In the genomic region with DNA sequence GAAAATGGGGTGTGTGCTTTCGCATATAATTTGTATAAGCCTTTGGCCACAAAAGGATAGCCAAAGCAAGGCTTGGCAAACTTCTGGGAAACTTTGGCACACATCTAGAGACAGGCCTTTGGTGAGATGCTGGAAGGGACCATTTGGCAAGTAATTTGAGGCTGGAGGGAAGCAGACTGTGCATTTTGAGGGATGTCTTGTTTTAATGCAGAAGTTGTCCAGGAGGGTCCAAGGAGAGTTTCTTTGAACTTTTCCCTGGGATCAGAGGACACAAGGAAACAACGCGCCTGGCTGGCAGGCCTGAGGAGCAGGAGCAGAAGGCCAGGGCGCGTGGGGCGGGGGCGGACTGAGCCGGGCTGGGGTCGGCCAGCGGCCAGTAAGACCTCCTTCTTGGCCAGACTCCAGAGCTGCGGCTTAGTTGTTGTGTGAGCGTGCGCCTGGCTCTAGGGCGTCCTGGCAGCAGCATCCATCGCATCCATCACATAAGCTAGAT, we compare ENCODE assay signal across 8 mouse cellular contexts. TPM values are rescaled to one million over a fixed set of nuclear protein-coding genes. Genes with fewer than 3 reads are reported as not detected.
DNase-seq lines count a peak whose midpoint lies in the region; ATAC-seq and TF ChIP-seq lines count a peak whose summit lies in the region.

No protein-coding gene starts in this region.

- ATAC-seq in kidney, embryonic 14.5 days (ENCODE audit: low FRiP score, low TSS enrichment): peak; percentile 47; the same call in 1 of the 2 replicates
- ATAC-seq in hindbrain, postnatal 0 days: peak; percentile 79
- ATAC-seq in midbrain, embryonic 11.5 days (ENCODE audit: low FRiP score): no peak
- no peak for ATAC-seq in granulocyte monocyte progenitor cell, adult 5-6 weeks (replicated peaks; ENCODE audit: poor library complexity, severe bottlenecking)

- H3K27me3 ChIP-seq in kidney, embryonic 14.5 days (ENCODE audit: control insufficient read depth, insufficient read depth, low read length): no peaks in the 10 kb centered on the region
- H3K27me3 ChIP-seq in kidney, adult 2 months (replicated peaks; ENCODE audit: control insufficient read depth, insufficient read depth, low read length): no peaks in the 10 kb centered on the region
- no peaks in the 10 kb centered on the region for H3K27me3 ChIP-seq in hindbrain, postnatal 0 days (ENCODE audit: insufficient read depth, low read length)
- H3K27me3 ChIP-seq in midbrain, embryonic 11.5 days (ENCODE audit: control insufficient read depth, insufficient read depth, low read length): peaks cover 4% of the 10 kb centered on the region; the same call in 1 of the 2 replicates

- no peak for DNase-seq in kidney, adult 2 months
- DNase-seq in embryo, embryonic 10.5 days (ENCODE audit: low spot score): peak; percentile 55
- peak; percentile 63 for DNase-seq in gastrocnemius, postnatal 25 days
- peak; percentile 89 for DNase-seq in hindbrain, postnatal 0 days (ENCODE audit: low spot score)
- DNase-seq in midbrain, embryonic 11.5 days (ENCODE audit: low spot score, missing footprints): peak; percentile 90
- DNase-seq in thymus, postnatal 36 days: no peak

- no peaks in the 10 kb centered on the region for H3K4me1 ChIP-seq in kidney, embryonic 14.5 days (ENCODE audit: control insufficient read depth, insufficient read depth, low read length)
- H3K4me1 ChIP-seq in kidney, adult 2 months (ENCODE audit: control insufficient read depth, insufficient read depth, low read length): no peaks in the 10 kb centered on the region
- H3K4me1 ChIP-seq in hindbrain, postnatal 0 days (ENCODE audit: insufficient read depth, low read length): peaks cover 11% of the 10 kb centered on the region; the same call in 1 of the 2 replicates
- peaks cover 6% of the 10 kb centered on the region; the same call in 1 of the 2 replicates for H3K4me1 ChIP-seq in midbrain, embryonic 11.5 days (ENCODE audit: control insufficient read depth, insufficient read depth, low read length)

- H3K9ac ChIP-seq in kidney, embryonic 14.5 days (ENCODE audit: low read depth, low read length): peak overlapping the region; percentile 35; the same call in 1 of the 2 replicates
- no peak overlapping the region for H3K9ac ChIP-seq in hindbrain, postnatal 0 days (replicated peaks; ENCODE audit: low read length)
- H3K9ac ChIP-seq in midbrain, embryonic 11.5 days (ENCODE audit: low read length): no peak overlapping the region

- H3K36me3 ChIP-seq in kidney, embryonic 14.5 days (ENCODE audit: control insufficient read depth, insufficient read depth, low read length): peaks cover 16% of the 10 kb centered on the region
- no peaks in the 10 kb centered on the region for H3K36me3 ChIP-seq in kidney, adult 2 months (ENCODE audit: control insufficient read depth, insufficient read depth, low read length)
- H3K36me3 ChIP-seq in hindbrain, postnatal 0 days (ENCODE audit: insufficient read depth, low read length): no peaks in the 10 kb centered on the region
- H3K36me3 ChIP-seq in midbrain, embryonic 11.5 days (ENCODE audit: control insufficient read depth, insufficient read depth, low read length): no peaks in the 10 kb centered on the region

- H3K4me3 ChIP-seq in kidney, embryonic 14.5 days (ENCODE audit: low read length): peak overlapping the region; percentile 52
- H3K4me3 ChIP-seq in kidney, adult 2 months (ENCODE audit: insufficient read depth, low read depth, low read length): no peak overlapping the region
- H3K4me3 ChIP-seq in hindbrain, postnatal 0 days (ENCODE audit: low read length): no peak overlapping the region
- H3K4me3 ChIP-seq in midbrain, embryonic 11.5 days (ENCODE audit: low read depth, low read length): no peak overlapping the region

- peak overlapping the region; percentile 75 for H3K4me2 ChIP-seq in kidney, embryonic 14.5 days (replicated peaks; ENCODE audit: low read depth, low read length)
- H3K4me2 ChIP-seq in hindbrain, postnatal 0 days (ENCODE audit: low read depth, low read length): peak overlapping the region; percentile 72; the same call in 1 of the 2 replicates
- peak overlapping the region; percentile 81; the same call in 1 of the 2 replicates for H3K4me2 ChIP-seq in midbrain, embryonic 11.5 days

- peak overlapping the region; percentile 86; the same call in 1 of the 2 replicates for H3K27ac ChIP-seq in kidney, embryonic 14.5 days (ENCODE audit: low read depth, low read length)
- no peak overlapping the region for H3K27ac ChIP-seq in kidney, adult 2 months (ENCODE audit: insufficient read depth, low read depth, low read length)
- H3K27ac ChIP-seq in hindbrain, postnatal 0 days: no peak overlapping the region
- no peak overlapping the region for H3K27ac ChIP-seq in midbrain, embryonic 11.5 days (ENCODE audit: low read depth, low read length)

- WGBS in kidney, embryonic 14.5 days: 22% methylated on average over 15 of the region's 15 CpGs
- 47% methylated on average over 15 of the region's 15 CpGs for WGBS in kidney, adult 2 months
- 25% methylated on average over 9 of the region's 15 CpGs for WGBS in hindbrain, postnatal 0 days
- WGBS in midbrain, embryonic 11.5 days: 43% methylated on average over 15 of the region's 15 CpGs

- TF ChIP-seq POLR2A in kidney, adult 2 months (IDR thresholded peaks at IDR 0.05; ENCODE audit: low read depth, low read length): no peak

- H3K9me3 ChIP-seq in kidney, embryonic 14.5 days (ENCODE audit: control insufficient read depth, low read length): no peaks in the 10 kb centered on the region
- no peaks in the 10 kb centered on the region for H3K9me3 ChIP-seq in hindbrain, postnatal 0 days (ENCODE audit: low read length)
- H3K9me3 ChIP-seq in midbrain, embryonic 11.5 days (ENCODE audit: control insufficient read depth, low read length): no peaks in the 10 kb centered on the region

- no peak for TF ChIP-seq CTCF in kidney, adult 2 months (conservative IDR thresholded peaks at IDR 0.05; ENCODE audit: insufficient read depth, insufficient read length, low read depth, low read length)
- TF ChIP-seq CTCF in hindbrain, postnatal 0 days (IDR thresholded peaks at IDR 0.05; ENCODE audit: low read depth): no peak

RNA-seq across cellular contexts. Expression of gene Mmp2, which starts 1.2 kb away (rescaled TPM):
- polyA plus RNA-seq in kidney, embryonic 14.5 days (2014; fragmentation: Nextera tagmentation; extraction: Ambion mirVana): 131 and 162 TPM in 2 replicates
- polyA plus RNA-seq in kidney, adult 2 months (2012; rRNA removed): 17.1 and 20.9 TPM in 2 replicates
- 10 to 100 TPM; 58.4 to 66.3 TPM for total RNA-seq in gastrocnemius, postnatal 25 days (2021)
- total RNA-seq in hindbrain, postnatal 0 days (2014; rRNA removed): 12.7 and 16.9 TPM in 2 replicates
- polyA plus RNA-seq in hindbrain, postnatal 0 days (2015; fragmentation: Nextera tagmentation; extraction: Ambion mirVana): 13.0 and 16.1 TPM in 2 replicates
- 51.3 and 62.1 TPM in 2 replicates for polyA plus RNA-seq in midbrain, embryonic 11.5 days (2014; fragmentation: Nextera tagmentation; extraction: Ambion mirVana)
- total RNA-seq in granulocyte monocyte progenitor cell, adult 5-6 weeks (2014; fragmentation: Nextera tagmentation): 2.7 TPM in 1 of 2 replicates, not detected in the other
- total RNA-seq in granulocyte monocyte progenitor cell, adult 5-6 weeks (2017): 0.36 and 0.39 TPM in 2 replicates

RNA-seq across cellular contexts. Expression of gene Lpcat2, which starts 26.8 kb away (rescaled TPM):
- polyA plus RNA-seq in kidney, embryonic 14.5 days (2014; fragmentation: Nextera tagmentation; extraction: Ambion mirVana): 4.0 and 7.0 TPM in 2 replicates
- 1.0 and 1.5 TPM in 2 replicates for polyA plus RNA-seq in kidney, adult 2 months (2012; rRNA removed)
- under 1 TPM; 0.28 to 0.78 TPM for total RNA-seq in gastrocnemius, postnatal 25 days (2021)
- 6.2 and 10.9 TPM in 2 replicates for total RNA-seq in hindbrain, postnatal 0 days (2014; rRNA removed)
- polyA plus RNA-seq in hindbrain, postnatal 0 days (2015; fragmentation: Nextera tagmentation; extraction: Ambion mirVana): 12.7 and 12.8 TPM in 2 replicates
- polyA plus RNA-seq in midbrain, embryonic 11.5 days (2014; fragmentation: Nextera tagmentation; extraction: Ambion mirVana): 2.7 and 2.8 TPM in 2 replicates
- total RNA-seq in granulocyte monocyte progenitor cell, adult 5-6 weeks (2014; fragmentation: Nextera tagmentation): 11.0 and 13.8 TPM in 2 replicates
- total RNA-seq in granulocyte monocyte progenitor cell, adult 5-6 weeks (2017): 9.9 and 14.6 TPM in 2 replicates

Comparison
In these comparisons a context has a peak if more than half of its experiments do, and no peak if none do; other contexts are left out.
1. ATAC-seq: peak in kidney, embryonic 14.5 days (single experiment) and hindbrain, postnatal 0 days (single experiment); none in midbrain, embryonic 11.5 days (single experiment) and granulocyte monocyte progenitor cell, adult 5-6 weeks (single experiment).
2. DNase-seq: peak in embryo, embryonic 10.5 days (single experiment), gastrocnemius, postnatal 25 days (single experiment), hindbrain, postnatal 0 days (single experiment) and midbrain, embryonic 11.5 days (single experiment); none in kidney, adult 2 months (single experiment) and thymus, postnatal 36 days (0 of 2).
3. Peak in every context shown above with its lines, with median percentiles within 50 percentile points of each other: H3K4me2 ChIP-seq.